Mouse (Mus musculus) small intestine, adult 2 months (tissue): Measurements from ENCODE around the gene Rec114. TPM values are rescaled to one million over a fixed set of nuclear protein-coding genes. Genes with fewer than 3 reads are reported as not detected.

Source experiments
- H3K27ac ChIP-seq: fragments of 200-500 bp; 2 replicates; pipeline ENCODE4 v1.5.1; 2012; ENCODE audit warnings: low read depth, low read length, control low read depth, inconsistent platforms; ENCODE audit not compliant: insufficient read depth
- H3K27me3 ChIP-seq: fragments of 200-500 bp; 2 replicates; pipeline ENCODE4 v1.6.1; 2012; ENCODE audit warnings: mild to moderate bottlenecking, moderate library complexity, low read length, inconsistent platforms; ENCODE audit not compliant: control insufficient read depth, insufficient read depth
- H3K36me3 ChIP-seq: fragments of 200-500 bp; 2 replicates; pipeline ENCODE4 v1.6.1; 2012; ENCODE audit warnings: mild to moderate bottlenecking, low read length, control low read depth, inconsistent platforms; ENCODE audit not compliant: control insufficient read depth, insufficient read depth
- H3K4me1 ChIP-seq: fragments of 200-500 bp; 2 replicates; pipeline ENCODE4 v1.6.1; 2012; ENCODE audit warnings: low read length, inconsistent platforms, mixed read lengths; ENCODE audit not compliant: control insufficient read depth, insufficient read depth, insufficient read length
- H3K4me3 ChIP-seq: fragments of 200-500 bp; 2 replicates; pipeline ENCODE4 v1.5.1; 2012; ENCODE audit warnings: low read depth, mild to moderate bottlenecking, control low read depth, inconsistent platforms, low read length, moderate library complexity
- CTCF ChIP-seq: fragments of 200-500 bp; IDR thresholded peaks from 2 replicates; pipeline ENCODE4 v1.5.1; 2012; ENCODE audit warnings: low read depth, mild to moderate bottlenecking, control low read depth, inconsistent platforms, low read length, moderate library complexity, mixed read lengths; ENCODE audit not compliant: insufficient replicate concordance, insufficient read length; ENCODE audit errors: extremely low read depth
- POLR2A ChIP-seq: fragments of 200-500 bp; IDR thresholded peaks from 2 replicates; pipeline ENCODE4 v1.6.1; 2012; ENCODE audit warnings: low read depth, mild to moderate bottlenecking, control low read depth, inconsistent platforms, low read length, moderate library complexity
- WGBS: fragments of 180-500 bp; shearing (Covaris S2); methylation state at CpG from one replicate; pipeline ENCODE4 v1.1.7; 2018; 5-methylcytosine and 5-hydroxymethylcytosine counted together
- polyA plus RNA-seq: library from polyadenylated mRNA; depleted of rRNA; stranded (reverse); fragments of >200 nt; gene quantifications from 2 replicates; pipeline ENCODE4 v1.2.3, GENCODE M21; 2012

Gene Rec114
- polyA plus RNA-seq, 1 experiment = not detected

DNA sequence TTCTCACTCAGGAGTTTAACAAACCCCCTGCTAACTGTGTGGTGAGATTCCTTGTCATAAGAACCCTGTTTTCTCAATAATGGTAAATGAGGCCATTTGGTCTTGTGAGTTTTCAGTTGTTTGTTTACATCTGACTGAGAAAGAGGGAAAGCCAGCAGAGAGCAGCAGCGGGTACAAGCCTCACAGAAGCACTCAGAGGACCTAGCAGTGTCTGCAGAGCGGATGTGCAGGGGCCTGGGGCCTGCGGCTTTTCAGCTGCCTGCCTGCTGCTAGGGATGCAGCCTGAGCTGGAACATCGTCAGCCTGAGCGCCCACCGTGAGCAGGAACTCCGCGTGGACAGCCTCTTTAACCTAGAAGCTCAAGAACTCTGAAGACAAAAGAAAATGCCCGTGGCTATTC, 77.6 kb downstream of the Rec114 start:
- TF ChIP-seq POLR2A = no peak
- no peak for TF ChIP-seq CTCF
- Histone ChIP-seq H3K36me3 (peaks cover 15% of the 10 kb centered on the region), H3K4me1 (no peaks in the 10 kb centered on the region), H3K4me3 (no peak overlapping the region), H3K27me3 (no peaks in the 10 kb centered on the region), H3K27ac (no peak overlapping the region)
- 83% methylated on average over 9 of the region's 9 CpGs for WGBS

GRCm38 (mm10) chr9:58665492-58665891, 78.3 kb downstream of the Rec114 start:
- Histone ChIP-seq H3K27ac (no peak overlapping the region), H3K27me3 (no peaks in the 10 kb centered on the region), H3K36me3 (peaks cover 18% of the 10 kb centered on the region), H3K4me3 (no peak overlapping the region), H3K4me1 (no peaks in the 10 kb centered on the region)
- WGBS = 88% methylated on average over 9 of the region's 9 CpGs
- TF ChIP-seq POLR2A (no peak), CTCF (no peak)

DNA sequence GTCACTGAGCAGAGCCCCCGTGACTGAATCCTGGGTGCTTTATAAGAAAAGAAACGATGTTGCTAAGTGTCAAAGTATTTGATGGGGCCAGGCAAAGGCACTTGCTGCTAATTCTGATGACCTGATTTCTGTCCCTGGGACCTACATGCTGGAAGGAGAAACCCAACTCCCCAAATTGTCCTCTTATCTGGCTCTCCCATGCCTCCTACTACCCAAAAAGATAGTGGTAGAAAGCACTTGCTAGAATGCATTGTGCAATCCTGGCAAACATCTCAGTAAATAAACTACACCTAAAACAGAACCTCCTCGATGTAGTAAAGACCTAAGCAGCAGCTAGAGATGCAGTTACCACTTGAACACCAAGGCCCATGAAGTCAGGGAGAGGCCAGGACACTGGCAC, 81.0 kb downstream of the Rec114 start:
- 88% methylated on average over 3 of the region's 3 CpGs for WGBS
- TF ChIP-seq CTCF (no peak), POLR2A (no peak)
- Histone ChIP-seq H3K27me3 (no peaks in the 10 kb centered on the region), H3K4me1 (no peaks in the 10 kb centered on the region), H3K27ac (no peak overlapping the region), H3K36me3 (peaks cover 25% of the 10 kb centered on the region), H3K4me3 (no peak overlapping the region)

DNA sequence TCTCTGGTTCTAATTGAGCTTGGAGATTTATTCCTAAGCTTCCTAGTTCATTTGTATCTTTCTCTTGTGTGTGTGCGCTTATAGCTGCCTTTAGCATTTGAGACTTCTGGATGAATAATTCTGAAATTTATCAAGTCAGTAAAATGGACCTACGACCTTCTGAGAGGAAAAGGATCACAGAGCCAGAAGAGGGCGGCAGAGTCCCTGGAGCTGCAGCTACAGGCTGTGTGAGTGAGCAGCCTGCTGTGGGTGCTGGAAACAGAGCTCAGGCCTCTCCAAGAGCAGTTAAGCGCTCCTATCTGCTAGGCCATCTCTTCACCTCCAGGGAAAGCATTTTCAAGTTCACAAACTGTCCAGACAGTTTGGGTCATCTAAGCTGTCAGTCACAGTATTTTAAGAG, 81.8 kb downstream of the Rec114 start:
- peak; percentile 24; the same call in 1 of the 2 replicates for TF ChIP-seq CTCF
- no peak for TF ChIP-seq POLR2A
- Histone ChIP-seq H3K4me3 (no peak overlapping the region), H3K36me3 (peaks cover 27% of the 10 kb centered on the region), H3K27ac (no peak overlapping the region), H3K4me1 (no peaks in the 10 kb centered on the region), H3K27me3 (no peaks in the 10 kb centered on the region)
- WGBS = 95% methylated on average over 4 of the region's 4 CpGs

DNA sequence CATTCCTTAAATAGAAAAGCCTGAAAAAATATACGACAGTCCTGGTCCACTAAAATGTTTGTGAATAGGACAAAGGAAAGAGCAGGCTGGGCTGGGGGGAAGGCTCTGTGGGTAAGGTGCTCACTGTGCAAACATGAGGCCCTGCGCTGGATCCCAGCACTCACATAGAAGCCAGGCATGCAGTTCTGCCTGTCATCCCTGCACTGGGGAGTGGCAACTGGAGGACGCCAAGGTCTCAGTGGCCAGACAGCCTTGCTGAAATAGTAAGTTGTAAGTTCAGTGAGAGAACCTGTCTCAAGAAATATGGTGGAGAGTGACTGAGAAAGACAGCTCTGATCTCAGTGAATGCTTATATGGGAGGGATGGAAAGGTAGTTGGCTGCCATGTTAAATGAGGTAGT, 83.1 kb downstream of the Rec114 start:
- 88% methylated on average over 3 of the region's 3 CpGs for WGBS
- Histone ChIP-seq H3K27ac (no peak overlapping the region), H3K27me3 (no peaks in the 10 kb centered on the region), H3K36me3 (peaks cover 29% of the 10 kb centered on the region), H3K4me1 (no peaks in the 10 kb centered on the region), H3K4me3 (no peak overlapping the region)
- TF ChIP-seq POLR2A (no peak), CTCF (no peak)

DNA sequence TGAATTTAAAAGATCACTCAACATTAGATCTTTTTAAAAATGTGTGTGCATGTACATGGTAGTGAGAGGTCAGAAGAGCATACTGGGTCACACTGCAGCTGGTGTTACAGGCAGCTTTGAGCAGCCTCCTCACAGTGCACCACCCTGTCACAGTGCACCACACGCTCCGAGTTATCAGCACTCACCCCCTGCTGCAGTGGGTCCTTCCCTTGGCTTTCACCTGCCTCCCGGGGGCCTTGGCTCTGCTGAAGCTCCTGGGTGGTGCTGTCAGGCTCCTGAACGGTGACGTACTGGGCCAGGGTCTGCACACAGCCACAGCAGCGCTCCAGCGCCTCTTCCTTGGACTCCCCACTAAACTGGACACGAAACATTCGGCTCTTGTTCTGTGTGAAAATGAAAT, 83.8 kb downstream of the Rec114 start:
- H3K36me3 ChIP-seq = peaks cover 26% of the 10 kb centered on the region
- H3K4me1 ChIP-seq = no peaks in the 10 kb centered on the region
- WGBS = 93% methylated on average over 9 of the region's 9 CpGs
- H3K4me3 ChIP-seq = no peak overlapping the region
- no peaks in the 10 kb centered on the region for H3K27me3 ChIP-seq
- TF ChIP-seq CTCF (no peak), POLR2A (no peak)
- H3K27ac ChIP-seq = no peak overlapping the region

DNA sequence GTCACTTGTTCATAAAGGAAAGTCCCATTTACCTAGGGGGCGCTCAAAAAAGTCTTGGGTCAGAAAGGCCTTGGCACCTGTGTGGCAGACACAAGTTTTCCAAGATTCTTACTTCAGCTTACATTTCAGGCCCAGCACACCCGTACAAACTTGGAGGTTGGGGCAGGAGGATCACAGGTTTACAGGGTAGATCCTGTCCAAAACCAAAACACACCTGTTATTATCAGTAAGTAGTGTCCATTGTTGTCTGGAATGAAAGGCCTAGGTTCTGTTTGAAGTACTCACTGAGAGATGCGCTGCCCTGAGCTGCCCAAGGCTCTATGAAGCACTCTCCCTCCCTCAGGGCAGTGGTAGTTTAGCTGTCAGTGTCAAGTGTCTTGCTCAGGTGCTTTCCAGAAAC, 84.4 kb downstream of the Rec114 start:
- peaks cover 24% of the 10 kb centered on the region for H3K36me3 ChIP-seq
- no peaks in the 10 kb centered on the region for H3K27me3 ChIP-seq
- TF ChIP-seq POLR2A = no peak
- no peak for TF ChIP-seq CTCF
- no peaks in the 10 kb centered on the region for H3K4me1 ChIP-seq
- WGBS = 93% methylated on average over 3 of the region's 3 CpGs
- no peak overlapping the region for H3K4me3 ChIP-seq
- H3K27ac ChIP-seq = no peak overlapping the region

- H3K36me3 ChIP-seq = peaks cover 24% of the 10 kb centered on the region
- no peak for TF ChIP-seq CTCF
- TF ChIP-seq POLR2A = no peak
- WGBS = 77% methylated on average over 4 of the region's 4 CpGs
- no peak overlapping the region for H3K4me3 ChIP-seq
- no peaks in the 10 kb centered on the region for H3K4me1 ChIP-seq
- no peaks in the 10 kb centered on the region for H3K27me3 ChIP-seq
- H3K27ac ChIP-seq = no peak overlapping the region
These were observed 85.0 kb downstream of the Rec114 start for GRCm38 (mm10) chr9:58658596-58659309.
